10 mouse cellular contexts compared by ENCODE assay signal in the genomic region with DNA sequence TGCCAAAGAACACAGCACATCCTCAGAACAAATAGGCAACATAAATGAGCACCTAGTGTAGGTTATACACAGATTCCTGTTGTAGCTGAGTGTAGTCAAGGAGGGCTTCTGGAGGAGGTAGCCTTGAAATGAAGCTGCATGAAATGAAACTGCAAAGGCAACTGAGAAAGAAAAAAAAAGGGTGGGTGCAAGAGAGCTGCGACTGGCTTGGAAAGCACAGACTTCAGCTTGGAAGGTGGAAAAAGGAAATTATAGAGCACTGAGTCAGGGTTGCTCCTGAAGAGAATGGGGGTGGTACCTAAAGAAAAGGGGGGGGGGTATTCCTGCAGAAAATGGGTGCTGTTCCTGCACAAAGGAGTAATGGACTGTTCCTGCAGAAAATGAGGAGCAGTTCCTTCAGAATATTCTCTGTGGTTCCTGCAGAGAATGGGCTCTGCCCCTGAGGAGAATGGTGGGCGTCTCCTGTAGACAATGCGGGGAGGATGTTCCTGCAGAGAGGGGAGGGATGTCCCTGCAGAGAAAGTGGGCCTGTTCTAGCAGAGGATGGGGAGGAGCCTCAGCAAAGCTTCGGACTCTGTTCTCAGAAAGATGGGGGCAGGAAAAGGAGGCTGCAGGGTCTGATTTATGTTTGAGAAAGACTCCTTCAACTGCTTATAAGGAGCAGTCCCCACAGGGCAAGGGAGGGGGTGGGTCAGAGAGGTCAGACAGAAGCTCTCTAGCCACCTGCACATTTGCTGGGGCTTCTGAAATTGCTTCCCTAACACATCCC.
DNase-seq lines count a peak whose midpoint lies in the region; ATAC-seq and TF ChIP-seq lines count a peak whose summit lies in the region.
"Had no signal": no experiment of that assay in that cellular context is flagged by ENCODE, and none has a peak within 500 bp of the region (broad histone marks: within the 10 kb centered on the region; RNA-seq: fewer than 3 reads in every experiment).

No protein-coding gene starts in this region.

- no peaks in the 10 kb centered on the region for H3K9me3 ChIP-seq in forebrain, embryonic 13.5 days (replicated peaks)
- H3K9me3 ChIP-seq in forebrain, embryonic 15.5 days: no peaks in the 10 kb centered on the region
- no peaks in the 10 kb centered on the region for H3K9me3 ChIP-seq in midbrain, embryonic 10.5 days (replicated peaks)
- no peaks in the 10 kb centered on the region for H3K9me3 ChIP-seq in midbrain, postnatal 0 days (ENCODE audit: low read length)
- H3K9me3 ChIP-seq in hindbrain, postnatal 0 days (ENCODE audit: low read length): no peaks in the 10 kb centered on the region
- H3K9me3 ChIP-seq in neural tube, embryonic 14.5 days (ENCODE audit: control insufficient read depth, low read length): no peaks in the 10 kb centered on the region

- DNase-seq in midbrain, embryonic 10.5 days (ENCODE audit: low spot score): peak; percentile 13
- no peak for DNase-seq in midbrain, postnatal 0 days (ENCODE audit: low spot score)
- DNase-seq in hindbrain, postnatal 0 days (ENCODE audit: low spot score): peak; percentile 16
- no peak for DNase-seq in retina, postnatal 1 day
- DNase-seq in T-cell, adult 2 months (ENCODE audit: low spot score): no peak
- DNase-seq: heart, postnatal 4 days had no signal

- 22% methylated on average over 4 of the region's 4 CpGs for WGBS in forebrain, embryonic 13.5 days
- 20% methylated on average over 4 of the region's 4 CpGs for WGBS in forebrain, embryonic 15.5 days
- 15% methylated on average over 4 of the region's 4 CpGs for WGBS in midbrain, embryonic 10.5 days
- WGBS in midbrain, postnatal 0 days: 24% methylated on average over 4 of the region's 4 CpGs
- WGBS in hindbrain, postnatal 0 days: 20% methylated on average over 4 of the region's 4 CpGs
- WGBS in neural tube, embryonic 14.5 days: 9% methylated on average over 4 of the region's 4 CpGs

- H3K4me2 ChIP-seq in forebrain, embryonic 13.5 days: no peak overlapping the region
- H3K4me2 ChIP-seq in forebrain, embryonic 15.5 days (replicated peaks): no peak overlapping the region
- H3K4me2 ChIP-seq in midbrain, postnatal 0 days (ENCODE audit: low read depth, low read length, poor library complexity, severe bottlenecking): no peak overlapping the region
- no peak overlapping the region for H3K4me2 ChIP-seq in hindbrain, postnatal 0 days (ENCODE audit: low read depth, low read length)
- H3K4me2 ChIP-seq in neural tube, embryonic 14.5 days (ENCODE audit: low read depth, low read length): no peak overlapping the region

- no peaks in the 10 kb centered on the region for H3K36me3 ChIP-seq in forebrain, embryonic 13.5 days (ENCODE audit: poor library complexity, severe bottlenecking)
- no peaks in the 10 kb centered on the region for H3K36me3 ChIP-seq in forebrain, embryonic 15.5 days
- H3K36me3 ChIP-seq in midbrain, embryonic 10.5 days: no peaks in the 10 kb centered on the region
- no peaks in the 10 kb centered on the region for H3K36me3 ChIP-seq in midbrain, postnatal 0 days (ENCODE audit: insufficient read depth, low read length)
- no peaks in the 10 kb centered on the region for H3K36me3 ChIP-seq in hindbrain, postnatal 0 days (ENCODE audit: insufficient read depth, low read length)
- no peaks in the 10 kb centered on the region for H3K36me3 ChIP-seq in neural tube, embryonic 14.5 days (ENCODE audit: control insufficient read depth, insufficient read depth, low read length)

- no peak for TF ChIP-seq CTCF in midbrain, postnatal 0 days (IDR thresholded peaks at IDR 0.05)
- no peak for TF ChIP-seq CTCF in hindbrain, postnatal 0 days (IDR thresholded peaks at IDR 0.05; ENCODE audit: low read depth)

- peaks cover 28% of the 10 kb centered on the region for H3K4me1 ChIP-seq in forebrain, embryonic 13.5 days
- peaks cover 19% of the 10 kb centered on the region for H3K4me1 ChIP-seq in forebrain, embryonic 15.5 days
- H3K4me1 ChIP-seq in midbrain, embryonic 10.5 days: peaks cover 17% of the 10 kb centered on the region
- 0 out of 2 replicates have a peak, but pooled peaks cover 3% of the 10 kb centered on the region for H3K4me1 ChIP-seq in midbrain, postnatal 0 days (ENCODE audit: insufficient read depth, low read length)
- H3K4me1 ChIP-seq in hindbrain, postnatal 0 days (ENCODE audit: insufficient read depth, low read length): peaks cover 14% of the 10 kb centered on the region
- peaks cover 10% of the 10 kb centered on the region; the same call in 1 of the 2 replicates for H3K4me1 ChIP-seq in neural tube, embryonic 14.5 days (ENCODE audit: control insufficient read depth, insufficient read depth, low read length)

- no peaks in the 10 kb centered on the region for H3K27me3 ChIP-seq in forebrain, embryonic 13.5 days
- H3K27me3 ChIP-seq in forebrain, embryonic 15.5 days: no peaks in the 10 kb centered on the region
- H3K27me3 ChIP-seq in midbrain, embryonic 10.5 days (ENCODE audit: low read depth, poor library complexity, severe bottlenecking): no peaks in the 10 kb centered on the region
- H3K27me3 ChIP-seq in midbrain, postnatal 0 days (ENCODE audit: insufficient read depth, low read length): no peaks in the 10 kb centered on the region
- no peaks in the 10 kb centered on the region for H3K27me3 ChIP-seq in hindbrain, postnatal 0 days (ENCODE audit: insufficient read depth, low read length)
- no peaks in the 10 kb centered on the region for H3K27me3 ChIP-seq in neural tube, embryonic 14.5 days (ENCODE audit: control insufficient read depth, insufficient read depth, low read length)

- H3K27ac ChIP-seq in forebrain, embryonic 13.5 days: peak overlapping the region; percentile 11; the same call in 1 of the 2 replicates
- no peak overlapping the region for H3K27ac ChIP-seq in forebrain, embryonic 15.5 days (replicated peaks)
- H3K27ac ChIP-seq in midbrain, embryonic 10.5 days (replicated peaks): peak overlapping the region; percentile 61
- H3K27ac ChIP-seq in midbrain, postnatal 0 days (ENCODE audit: low read depth, low read length): no peak overlapping the region
- peak overlapping the region; percentile 56; the same call in 1 of the 2 replicates for H3K27ac ChIP-seq in hindbrain, postnatal 0 days
- no peak overlapping the region for H3K27ac ChIP-seq in neural tube, embryonic 14.5 days (ENCODE audit: low read depth, low read length)

- no peak overlapping the region for H3K9ac ChIP-seq in forebrain, embryonic 13.5 days
- no peak overlapping the region for H3K9ac ChIP-seq in forebrain, embryonic 15.5 days (replicated peaks)
- no peak overlapping the region for H3K9ac ChIP-seq in midbrain, postnatal 0 days (replicated peaks; ENCODE audit: low read length, poor library complexity, severe bottlenecking)
- no peak overlapping the region for H3K9ac ChIP-seq in hindbrain, postnatal 0 days (replicated peaks; ENCODE audit: low read length)
- no peak overlapping the region for H3K9ac ChIP-seq in neural tube, embryonic 14.5 days (replicated peaks; ENCODE audit: low read depth, low read length)

- ATAC-seq in forebrain, embryonic 13.5 days: no peak
- ATAC-seq in forebrain, embryonic 15.5 days (replicated peaks): no peak
- no peak for ATAC-seq in midbrain, postnatal 0 days (ENCODE audit: low FRiP score)
- ATAC-seq in hindbrain, postnatal 0 days: no peak
- ATAC-seq in neural tube, embryonic 14.5 days (ENCODE audit: low read depth): peak; percentile 61; the same call in 1 of the 2 replicates
- ATAC-seq: lung, postnatal 0 days had no signal

- H3K4me3 ChIP-seq in forebrain, embryonic 13.5 days: no peak overlapping the region
- no peak overlapping the region for H3K4me3 ChIP-seq in forebrain, embryonic 15.5 days
- no peak overlapping the region for H3K4me3 ChIP-seq in midbrain, embryonic 10.5 days
- no peak overlapping the region for H3K4me3 ChIP-seq in midbrain, postnatal 0 days (ENCODE audit: low read depth, low read length)
- no peak overlapping the region for H3K4me3 ChIP-seq in hindbrain, postnatal 0 days (ENCODE audit: low read length)
- no peak overlapping the region for H3K4me3 ChIP-seq in neural tube, embryonic 14.5 days (ENCODE audit: low read depth, low read length)

Comparison
In these comparisons a context has a peak if more than half of its experiments do, and no peak if none do; other contexts are left out.
1. H3K27ac ChIP-seq: peak in forebrain, embryonic 13.5 days (single experiment), midbrain, embryonic 10.5 days (single experiment) and hindbrain, postnatal 0 days (single experiment); none in forebrain, embryonic 15.5 days (single experiment), midbrain, postnatal 0 days (single experiment) and neural tube, embryonic 14.5 days (single experiment).
2. DNase-seq: peak in midbrain, embryonic 10.5 days (single experiment) and hindbrain, postnatal 0 days (single experiment); none in midbrain, postnatal 0 days (single experiment), retina, postnatal 1 day (single experiment) and T-cell, adult 2 months (single experiment).